Mouse (Mus musculus): Measurements from ENCODE around the gene Glt28d2. TPM values are rescaled to one million over a fixed set of nuclear protein-coding genes. Genes with fewer than 3 reads are reported as not detected.

The Glt28d2 gene
- polyA plus RNA-seq (2017; shearing (Covaris generic)), result 1 to 10 TPM in 1 of 2 experiments, under 1 TPM in 1; 0.61 to 1.3 TPM

GRCm38 (mm10) chr3:85887239-85887827 lies at the start of gene Glt28d2, which contains the start of gene Gm37240:
Gene Glt28d2, minus strand, starts transcription at chr3:85887516.
Gene Gm37240, minus strand, starts transcription at chr3:85887518.

Other genes starting within 250 kb of the Glt28d2 start
- 1 to 10 TPM in 1 of 2 experiments, under 1 TPM in 1; 0.74 to 3.6 TPM for gene Fam160a1, start 70.2 kb downstream of the Glt28d2 start, polyA plus RNA-seq (2017; shearing (Covaris generic))
- gene Gm37240, start within 50 bp of the Glt28d2 start, polyA plus RNA-seq (2017; shearing (Covaris generic)), result 1 to 10 TPM; 1.1 to 4.1 TPM
- under 1 TPM in 1 of 2 experiments, not detected in 1; 0.70 TPM for gene Sh3d19, start 83.6 kb upstream of the Glt28d2 start, polyA plus RNA-seq (2017; shearing (Covaris generic))
- not detected for gene Prss48, start 115.0 kb upstream of the Glt28d2 start, polyA plus RNA-seq (2017; shearing (Covaris generic))

All from activated CD4-positive, CD25-positive, alpha-beta regulatory T cell (primary cell).